ENCODE assay signal across 8 mouse cellular contexts in the genomic region with DNA sequence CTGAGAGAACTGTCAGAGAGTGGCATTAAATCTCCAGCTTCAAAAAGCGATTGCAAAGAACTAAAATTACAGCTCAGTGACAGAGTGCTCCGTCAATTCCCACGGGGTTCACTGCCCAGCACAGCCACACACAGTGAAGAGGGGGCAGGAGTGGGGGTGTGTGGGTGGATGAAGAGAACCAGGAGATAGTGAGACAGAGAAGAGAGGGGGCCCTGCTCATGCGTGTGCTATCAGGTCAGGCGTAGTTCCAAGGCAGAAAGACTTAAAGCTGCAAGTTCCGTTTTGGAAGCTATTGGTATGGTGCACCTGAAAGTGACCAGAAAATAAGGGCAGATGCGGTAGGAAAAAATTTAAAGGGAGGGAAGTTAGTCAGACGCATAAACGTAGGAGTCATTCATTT. TPM values are rescaled to one million over a fixed set of nuclear protein-coding genes. Genes with fewer than 3 reads are reported as not detected.
DNase-seq lines count a peak whose midpoint lies in the region; ATAC-seq and TF ChIP-seq lines count a peak whose summit lies in the region.

No protein-coding gene starts in this region.

- peak overlapping the region; percentile 96 for H3K4me3 ChIP-seq in kidney, postnatal 0 days (replicated peaks; ENCODE audit: low read depth, low read length)
- peak overlapping the region; percentile 96 for H3K4me3 ChIP-seq in embryonic facial prominence, embryonic 14.5 days (ENCODE audit: low read depth, low read length)
- H3K4me3 ChIP-seq in limb, embryonic 12.5 days (replicated peaks): peak overlapping the region; percentile 95
- peak overlapping the region; percentile 84 for H3K4me3 ChIP-seq in neural tube, embryonic 13.5 days

- 0 out of 2 replicates have a peak, but pooled peaks cover 8% of the 10 kb centered on the region for H3K4me1 ChIP-seq in kidney, postnatal 0 days (replicated peaks; ENCODE audit: insufficient read depth, low read length)
- peaks cover 10% of the 10 kb centered on the region for H3K4me1 ChIP-seq in embryonic facial prominence, embryonic 14.5 days (ENCODE audit: control insufficient read depth, insufficient read depth, low read length)
- peaks cover 12% of the 10 kb centered on the region for H3K4me1 ChIP-seq in limb, embryonic 12.5 days (replicated peaks)
- H3K4me1 ChIP-seq in neural tube, embryonic 13.5 days (replicated peaks): peaks cover 16% of the 10 kb centered on the region

- no peak for ATAC-seq in kidney, postnatal 0 days (replicated peaks; ENCODE audit: low FRiP score, low read depth)
- ATAC-seq in embryonic facial prominence, embryonic 14.5 days (ENCODE audit: low read depth): no peak
- no peak for ATAC-seq in limb, embryonic 12.5 days (ENCODE audit: insufficient number of reproducible peaks, insufficient read depth, low FRiP score, low TSS enrichment, low read depth)
- ATAC-seq in neural tube, embryonic 13.5 days (ENCODE audit: low read depth): no peak
- no peak for ATAC-seq in activated CD4-positive, CD25-positive, alpha-beta regulatory T cell, adult 4 months

- TF ChIP-seq CTCF in kidney, postnatal 0 days (IDR thresholded peaks at IDR 0.05; ENCODE audit: low read depth): no peak

- no peaks in the 10 kb centered on the region for H3K27me3 ChIP-seq in kidney, postnatal 0 days (ENCODE audit: insufficient read depth, low read length)
- H3K27me3 ChIP-seq in embryonic facial prominence, embryonic 14.5 days (replicated peaks; ENCODE audit: control insufficient read depth, insufficient read depth, low read length): no peaks in the 10 kb centered on the region
- peaks cover 7% of the 10 kb centered on the region; the same call in 1 of the 2 replicates for H3K27me3 ChIP-seq in limb, embryonic 12.5 days
- H3K27me3 ChIP-seq in neural tube, embryonic 13.5 days: peaks cover 9% of the 10 kb centered on the region; the same call in 1 of the 2 replicates

- peak overlapping the region; percentile 96; the same call in 1 of the 2 replicates for H3K9ac ChIP-seq in kidney, postnatal 0 days (ENCODE audit: low read depth, low read length)
- peak overlapping the region; percentile 97 for H3K9ac ChIP-seq in embryonic facial prominence, embryonic 14.5 days (ENCODE audit: low read depth, low read length)
- H3K9ac ChIP-seq in limb, embryonic 12.5 days (replicated peaks): peak overlapping the region; percentile 95
- H3K9ac ChIP-seq in neural tube, embryonic 13.5 days: no peak overlapping the region; the same call in 1 of the 2 replicates

- WGBS in kidney, postnatal 0 days: 20% methylated on average over 9 of the region's 9 CpGs
- 50% methylated on average over 9 of the region's 9 CpGs for whole genome bisulfite sequencing in embryonic facial prominence, embryonic 14.5 days
- 53% methylated on average over 9 of the region's 9 CpGs for WGBS in limb, embryonic 12.5 days
- 41% methylated on average over 9 of the region's 9 CpGs for WGBS in neural tube, embryonic 13.5 days

- H3K27ac ChIP-seq in kidney, postnatal 0 days: no peak overlapping the region
- H3K27ac ChIP-seq in embryonic facial prominence, embryonic 14.5 days (replicated peaks; ENCODE audit: low read depth, low read length): no peak overlapping the region
- no peak overlapping the region for H3K27ac ChIP-seq in limb, embryonic 12.5 days
- no peak overlapping the region for H3K27ac ChIP-seq in neural tube, embryonic 13.5 days (replicated peaks)

- H3K36me3 ChIP-seq in kidney, postnatal 0 days (ENCODE audit: insufficient read depth, low read length): no peaks in the 10 kb centered on the region
- H3K36me3 ChIP-seq in embryonic facial prominence, embryonic 14.5 days (ENCODE audit: control insufficient read depth, insufficient read depth, low read length): no peaks in the 10 kb centered on the region
- peaks cover 4% of the 10 kb centered on the region; the same call in 1 of the 2 replicates for H3K36me3 ChIP-seq in limb, embryonic 12.5 days
- 0 out of 2 replicates have a peak, but pooled peaks cover 1% of the 10 kb centered on the region for H3K36me3 ChIP-seq in neural tube, embryonic 13.5 days

- no peak for DNase-seq in kidney, postnatal 0 days (ENCODE audit: low spot score)
- DNase-seq in kidney, adult 9 months: no peak
- DNase-seq in embryonic facial prominence, embryonic 14.5 days (ENCODE audit: low spot score): peak; percentile 2
- DNase-seq in embryo, embryonic 10.5 days (ENCODE audit: low spot score): no peak
- no peak for DNase-seq in spleen, adult 12 weeks (ENCODE audit: low spot score)

- no peaks in the 10 kb centered on the region for H3K9me3 ChIP-seq in kidney, postnatal 0 days (replicated peaks; ENCODE audit: low read length)
- H3K9me3 ChIP-seq in embryonic facial prominence, embryonic 14.5 days (ENCODE audit: control insufficient read depth, low read length): no peaks in the 10 kb centered on the region
- H3K9me3 ChIP-seq in limb, embryonic 12.5 days: no peaks in the 10 kb centered on the region
- H3K9me3 ChIP-seq in neural tube, embryonic 13.5 days: no peaks in the 10 kb centered on the region

- peak overlapping the region; percentile 84 for H3K4me2 ChIP-seq in kidney, postnatal 0 days (ENCODE audit: low read length)
- peak overlapping the region; percentile 82 for H3K4me2 ChIP-seq in embryonic facial prominence, embryonic 14.5 days (ENCODE audit: low read depth, low read length)
- peak overlapping the region; percentile 68 for H3K4me2 ChIP-seq in limb, embryonic 12.5 days
- H3K4me2 ChIP-seq in neural tube, embryonic 13.5 days: peak overlapping the region; percentile 63

RNA-seq across cellular contexts. Expression of a gene that starts 1.7 kb away (rescaled TPM):
- 14.8 and 15.0 TPM in 2 replicates for polyA plus RNA-seq in kidney, postnatal 0 days (2015; fragmentation: Nextera tagmentation; extraction: Ambion mirVana)
- polyA plus RNA-seq in embryonic facial prominence, embryonic 14.5 days (2014; fragmentation: Nextera tagmentation; extraction: Ambion mirVana): 9.4 and 9.8 TPM in 2 replicates
- 11.3 and 12.7 TPM in 2 replicates for polyA plus RNA-seq in limb, embryonic 12.5 days (2016; fragmentation: Nextera tagmentation; extraction: Ambion mirVana)
- polyA plus RNA-seq in neural tube, embryonic 13.5 days (2015; fragmentation: Nextera tagmentation; extraction: Ambion mirVana): 7.9 and 8.7 TPM in 2 replicates
- polyA plus RNA-seq in activated CD4-positive, CD25-positive, alpha-beta regulatory T cell, adult 4 months (2017; shearing (Covaris generic)): 1 to 10 TPM; 5.4 to 7.7 TPM

RNA-seq across cellular contexts. Expression of a gene that starts 29.9 kb away (rescaled TPM):
- not detected in 2 replicates for polyA plus RNA-seq in kidney, postnatal 0 days (2015; fragmentation: Nextera tagmentation; extraction: Ambion mirVana)
- polyA plus RNA-seq in embryonic facial prominence, embryonic 14.5 days (2014; fragmentation: Nextera tagmentation; extraction: Ambion mirVana): not detected in 2 replicates
- 0.61 TPM in 1 of 2 replicates, not detected in the other for polyA plus RNA-seq in limb, embryonic 12.5 days (2016; fragmentation: Nextera tagmentation; extraction: Ambion mirVana)
- not detected in 2 replicates for polyA plus RNA-seq in neural tube, embryonic 13.5 days (2015; fragmentation: Nextera tagmentation; extraction: Ambion mirVana)
- not detected for polyA plus RNA-seq in activated CD4-positive, CD25-positive, alpha-beta regulatory T cell, adult 4 months (2017; shearing (Covaris generic))

RNA-seq across cellular contexts. Expression of a gene that starts 48.5 kb away (rescaled TPM):
- polyA plus RNA-seq in kidney, postnatal 0 days (2015; fragmentation: Nextera tagmentation; extraction: Ambion mirVana): 93.9 and 94.0 TPM in 2 replicates
- polyA plus RNA-seq in embryonic facial prominence, embryonic 14.5 days (2014; fragmentation: Nextera tagmentation; extraction: Ambion mirVana): 77.5 and 86.2 TPM in 2 replicates
- 84.7 and 88.4 TPM in 2 replicates for polyA plus RNA-seq in limb, embryonic 12.5 days (2016; fragmentation: Nextera tagmentation; extraction: Ambion mirVana)
- polyA plus RNA-seq in neural tube, embryonic 13.5 days (2015; fragmentation: Nextera tagmentation; extraction: Ambion mirVana): 55.5 and 63.3 TPM in 2 replicates
- polyA plus RNA-seq in activated CD4-positive, CD25-positive, alpha-beta regulatory T cell, adult 4 months (2017; shearing (Covaris generic)): 10 to 100 TPM; 85.1 to 91.0 TPM
